Mouse (Mus musculus): ENCODE measurements around the gene Ndufa12. TPM values are rescaled to one million over a fixed set of nuclear protein-coding genes. Genes with fewer than 3 reads are reported as not detected.

The Ndufa12 gene
- 180 and 184 TPM in 2 replicates for polyA plus RNA-seq (2012; rRNA removed)

GRCm38 (mm10) chr10:94198482-94199405 is at the start of gene Ndufa12:
TSS of gene Ndufa12 (plus strand) at chr10:94198720.
- peak; percentile 97 for DNase-seq (ENCODE audit: low read depth)
- TF ChIP-seq CTCF (IDR thresholded peaks at IDR 0.05; ENCODE audit: borderline replicate concordance, extremely low read depth, insufficient read depth, insufficient read length) (peak; percentile 59; the same call in 1 of the 2 replicates), POLR2A (IDR thresholded peaks at IDR 0.05; ENCODE audit: borderline replicate concordance, extremely low read depth, insufficient read depth, insufficient read length, poor library complexity, severe bottlenecking) (peak; percentile 31; the same call in 1 of the 2 replicates)

- no peak for DNase-seq (ENCODE audit: low read depth)
- no peak for TF ChIP-seq CTCF (IDR thresholded peaks at IDR 0.05; ENCODE audit: borderline replicate concordance, extremely low read depth, insufficient read depth, insufficient read length)
- TF ChIP-seq POLR2A (IDR thresholded peaks at IDR 0.05; ENCODE audit: borderline replicate concordance, extremely low read depth, insufficient read depth, insufficient read length, poor library complexity, severe bottlenecking): no peak
Observed at GRCm38 (mm10) chr10:94151488-94151887, 47.0 kb upstream of the Ndufa12 start.

GRCm38 (mm10) chr10:94153841-94154240 is 44.7 kb upstream of the Ndufa12 start:
- TF ChIP-seq POLR2A (IDR thresholded peaks at IDR 0.05; ENCODE audit: borderline replicate concordance, extremely low read depth, insufficient read depth, insufficient read length, poor library complexity, severe bottlenecking): no peak
- TF ChIP-seq CTCF (IDR thresholded peaks at IDR 0.05; ENCODE audit: borderline replicate concordance, extremely low read depth, insufficient read depth, insufficient read length): no peak
- DNase-seq (ENCODE audit: low read depth): no peak

GRCm38 (mm10) chr10:94158962-94159361 is 39.6 kb upstream of the Ndufa12 start:
- TF ChIP-seq CTCF (IDR thresholded peaks at IDR 0.05; ENCODE audit: borderline replicate concordance, extremely low read depth, insufficient read depth, insufficient read length): no peak
- no peak for TF ChIP-seq POLR2A (IDR thresholded peaks at IDR 0.05; ENCODE audit: borderline replicate concordance, extremely low read depth, insufficient read depth, insufficient read length, poor library complexity, severe bottlenecking)
- DNase-seq (ENCODE audit: low read depth): no peak

GRCm38 (mm10) chr10:94159406-94159805 is 39.1 kb upstream of the Ndufa12 start:
- no peak for TF ChIP-seq POLR2A (IDR thresholded peaks at IDR 0.05; ENCODE audit: borderline replicate concordance, extremely low read depth, insufficient read depth, insufficient read length, poor library complexity, severe bottlenecking)
- TF ChIP-seq CTCF (IDR thresholded peaks at IDR 0.05; ENCODE audit: borderline replicate concordance, extremely low read depth, insufficient read depth, insufficient read length): no peak
- DNase-seq (ENCODE audit: low read depth): no peak

- no peak for TF ChIP-seq POLR2A (IDR thresholded peaks at IDR 0.05; ENCODE audit: borderline replicate concordance, extremely low read depth, insufficient read depth, insufficient read length, poor library complexity, severe bottlenecking)
- no peak for TF ChIP-seq CTCF (IDR thresholded peaks at IDR 0.05; ENCODE audit: borderline replicate concordance, extremely low read depth, insufficient read depth, insufficient read length)
Observed at GRCm38 (mm10) chr10:94161051-94161765, 37.3 kb upstream of the Ndufa12 start.

GRCm38 (mm10) chr10:94162031-94162430 is 36.5 kb upstream of the Ndufa12 start:
- TF ChIP-seq POLR2A (IDR thresholded peaks at IDR 0.05; ENCODE audit: borderline replicate concordance, extremely low read depth, insufficient read depth, insufficient read length, poor library complexity, severe bottlenecking): no peak
- no peak for DNase-seq (ENCODE audit: low read depth)

More at GRCm38 (mm10) chr10:94161051-94161765, 37.3 kb upstream of the Ndufa12 start:
- no peak for DNase-seq (ENCODE audit: low read depth)

- TF ChIP-seq POLR2A (IDR thresholded peaks at IDR 0.05; ENCODE audit: borderline replicate concordance, extremely low read depth, insufficient read depth, insufficient read length, poor library complexity, severe bottlenecking): no peak
- no peak for TF ChIP-seq CTCF (IDR thresholded peaks at IDR 0.05; ENCODE audit: borderline replicate concordance, extremely low read depth, insufficient read depth, insufficient read length)
Observed at GRCm38 (mm10) chr10:94164104-94164845, 34.2 kb upstream of the Ndufa12 start.

GRCm38 (mm10) chr10:94165426-94165825 is 33.1 kb upstream of the Ndufa12 start:
- DNase-seq (ENCODE audit: low read depth): no peak
- no peak for TF ChIP-seq POLR2A (IDR thresholded peaks at IDR 0.05; ENCODE audit: borderline replicate concordance, extremely low read depth, insufficient read depth, insufficient read length, poor library complexity, severe bottlenecking)
- TF ChIP-seq CTCF (IDR thresholded peaks at IDR 0.05; ENCODE audit: borderline replicate concordance, extremely low read depth, insufficient read depth, insufficient read length): no peak

More at GRCm38 (mm10) chr10:94164104-94164845, 34.2 kb upstream of the Ndufa12 start:
- no peak for DNase-seq (ENCODE audit: low read depth)

GRCm38 (mm10) chr10:94167051-94167750 is 31.3 kb upstream of the Ndufa12 start:
- TF ChIP-seq POLR2A (IDR thresholded peaks at IDR 0.05; ENCODE audit: borderline replicate concordance, extremely low read depth, insufficient read depth, insufficient read length, poor library complexity, severe bottlenecking): no peak
- DNase-seq (ENCODE audit: low read depth): peak; percentile 53

Data from brain, embryonic 14.5 days (tissue).